Mouse (Mus musculus) olfactory bulb, adult 2 months (tissue): ENCODE measurements around the gene Arsj.

Experiments used
- CTCF ChIP-seq: fragments of 200-500 bp; IDR thresholded peaks from 2 replicates; pipeline ENCODE4 v1.5.1; 2012; ENCODE audit warnings: low read depth, mild to moderate bottlenecking, low read length, moderate library complexity; ENCODE audit not compliant: insufficient read depth
- POLR2A ChIP-seq: fragments of 200-500 bp; IDR thresholded peaks from 2 replicates; pipeline ENCODE4 v1.6.1; 2012; ENCODE audit warnings: mild to moderate bottlenecking, low read depth, low read length, moderate library complexity; ENCODE audit not compliant: insufficient read depth

DNA sequence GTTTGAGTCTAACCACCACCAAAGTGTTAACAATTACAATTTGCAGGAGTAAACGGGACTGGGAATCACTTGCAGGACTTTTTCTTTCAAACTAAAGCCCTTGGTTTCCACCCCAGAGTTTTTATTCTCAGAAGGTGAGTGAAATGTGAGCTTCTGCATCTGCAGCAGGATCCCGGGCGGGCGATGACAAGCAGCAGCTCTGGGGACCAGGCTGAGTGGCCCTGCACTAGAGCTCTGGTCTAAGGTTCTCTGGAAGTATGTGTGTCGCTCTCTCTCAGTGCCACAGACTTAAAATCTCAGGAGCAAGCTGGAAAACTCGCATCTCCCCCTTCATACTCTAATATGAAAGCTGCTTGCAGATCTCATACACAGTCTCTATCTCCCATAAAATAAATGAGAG is 15.8 kb downstream of the Arsj start:
- no peak for TF ChIP-seq POLR2A
- no peak for TF ChIP-seq CTCF
